Mouse (Mus musculus): Measurements from ENCODE around the gene Plgrkt.

DNA sequence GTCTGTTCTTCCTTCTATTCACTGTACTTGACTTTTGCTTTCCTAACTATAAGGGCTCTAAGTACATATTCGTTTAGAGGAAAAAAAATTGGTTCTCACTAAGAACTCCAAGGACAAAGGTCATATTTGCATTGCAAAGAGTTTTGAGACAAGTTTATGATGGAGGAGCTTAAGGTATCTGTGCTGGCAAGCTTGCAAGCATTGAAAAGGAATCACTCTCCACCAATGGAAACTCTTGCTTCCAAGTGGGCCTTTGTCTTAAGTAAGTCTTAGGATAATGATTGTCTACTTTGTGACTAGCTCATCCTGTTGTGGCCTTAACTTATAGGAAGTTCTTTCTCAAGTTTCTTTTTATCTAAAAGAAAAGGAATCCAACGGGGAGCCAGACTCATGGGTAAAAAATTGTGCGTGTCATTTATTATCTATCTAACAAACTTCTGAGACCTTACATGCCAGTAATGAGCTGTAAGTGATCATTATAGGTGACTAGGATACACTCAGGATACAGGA lies 49.3 kb upstream of the Plgrkt start:
- TF ChIP-seq CTCF (IDR thresholded peaks at IDR 0.05; ENCODE audit: borderline replicate concordance, insufficient read depth, low read depth, low read length) (no peak), POLR2A (IDR thresholded peaks at IDR 0.05; ENCODE audit: borderline replicate concordance, insufficient read depth, low read length) (no peak)

All from cerebellum, adult 2 months (tissue).